ENCODE assay signal across 9 mouse cellular contexts in the genomic region with DNA sequence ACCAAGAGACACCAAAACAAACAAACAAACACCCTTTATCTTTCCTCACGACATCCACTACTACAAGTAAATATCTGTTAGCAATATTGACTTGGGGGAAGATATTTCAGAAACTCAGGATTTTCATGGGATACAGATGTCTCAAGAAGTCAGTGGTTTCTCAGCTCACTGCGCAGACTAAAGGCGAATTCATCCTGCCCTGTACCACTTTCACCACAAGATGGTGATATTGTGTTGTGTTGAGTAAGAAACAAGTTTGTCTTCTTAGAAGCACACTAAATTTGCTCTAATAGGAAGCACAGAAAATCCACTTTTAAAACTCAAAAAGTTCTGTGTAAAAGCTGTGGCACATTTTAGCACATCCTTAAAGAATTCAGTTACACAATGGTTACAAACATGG.
A peak's percentile ranks its signal among the peaks of the same experiment; 100 is the strongest.
DNase-seq lines count a peak whose midpoint lies in the region; ATAC-seq and TF ChIP-seq lines count a peak whose summit lies in the region.
"Had no signal": no experiment of that assay in that cellular context is flagged by ENCODE, and none has a peak within 500 bp of the region (broad histone marks: within the 10 kb centered on the region; RNA-seq: fewer than 3 reads in every experiment).

No protein-coding gene starts in this region.

- H3K9ac ChIP-seq in lung, embryonic 14.5 days, result no peak overlapping the region
- H3K9ac ChIP-seq in forebrain, postnatal 0 days, result no peak overlapping the region
- H3K9ac ChIP-seq: embryonic facial prominence, embryonic 13.5 days; liver, embryonic 15.5 days had no signal

- no peaks in the 10 kb centered on the region for H3K36me3 ChIP-seq in lung, embryonic 14.5 days (ENCODE audit: insufficient read depth)
- H3K36me3 ChIP-seq in forebrain, postnatal 0 days (ENCODE audit: insufficient read depth), result no peaks in the 10 kb centered on the region
- H3K36me3 ChIP-seq: embryonic facial prominence, embryonic 13.5 days; liver, embryonic 15.5 days had no signal

- H3K4me2 ChIP-seq in lung, embryonic 14.5 days, result no peak overlapping the region
- no peak overlapping the region for H3K4me2 ChIP-seq in forebrain, postnatal 0 days (ENCODE audit: low read depth)
- H3K4me2 ChIP-seq: embryonic facial prominence, embryonic 13.5 days; liver, embryonic 15.5 days had no signal

- no peaks in the 10 kb centered on the region for H3K9me3 ChIP-seq in lung, embryonic 14.5 days (ENCODE audit: low read depth, low read length)
- H3K9me3 ChIP-seq in forebrain, postnatal 0 days (ENCODE audit: low read length), result no peaks in the 10 kb centered on the region
- H3K9me3 ChIP-seq: embryonic facial prominence, embryonic 13.5 days; liver, embryonic 15.5 days had no signal

- WGBS in lung, embryonic 14.5 days, result 10% methylated on average over 3 of the region's 3 CpGs
- 14% methylated on average over 3 of the region's 3 CpGs for WGBS in forebrain, postnatal 0 days

- peak; percentile 75 for TF ChIP-seq CTCF in lung, embryonic 14.5 days (IDR thresholded peaks at IDR 0.05; ENCODE audit: low read depth)
- peak; percentile 89 for TF ChIP-seq CTCF in forebrain, postnatal 0 days (IDR thresholded peaks at IDR 0.05; ENCODE audit: low read depth)

- no peaks in the 10 kb centered on the region for H3K27me3 ChIP-seq in lung, embryonic 14.5 days (ENCODE audit: insufficient read depth, low read length)
- no peaks in the 10 kb centered on the region for H3K27me3 ChIP-seq in forebrain, postnatal 0 days (ENCODE audit: insufficient read depth, low read length)
- H3K27me3 ChIP-seq: liver, embryonic 15.5 days had no signal

- DNase-seq in lung, embryonic 14.5 days, result peak; percentile 82
- DNase-seq in lung, postnatal 25 days (ENCODE audit: low spot score), result no peak
- DNase-seq in cerebellum, adult 9-10 months, result peak; percentile 8
- peak; percentile 83 for DNase-seq in forebrain, postnatal 0 days
- peak; percentile 39 to 54 for DNase-seq in left cerebral cortex, adult 18-20 months (ENCODE audit: low spot score in 2 of 2)
- DNase-seq in right cerebral cortex, postnatal 14 days, result peak; percentile 26

- H3K4me1 ChIP-seq in lung, embryonic 14.5 days (ENCODE audit: insufficient read depth), result no peaks in the 10 kb centered on the region
- H3K4me1 ChIP-seq in forebrain, postnatal 0 days (ENCODE audit: insufficient read depth), result no peaks in the 10 kb centered on the region
- H3K4me1 ChIP-seq: embryonic facial prominence, embryonic 13.5 days; liver, embryonic 15.5 days had no signal

- no peak overlapping the region for H3K27ac ChIP-seq in lung, embryonic 14.5 days (ENCODE audit: low read depth)
- no peak overlapping the region for H3K27ac ChIP-seq in forebrain, postnatal 0 days (ENCODE audit: low read depth, low read length)
- H3K27ac ChIP-seq: embryonic facial prominence, embryonic 13.5 days; liver, embryonic 15.5 days had no signal

- H3K4me3 ChIP-seq in lung, embryonic 14.5 days (ENCODE audit: low read depth, low read length), result no peak overlapping the region
- H3K4me3 ChIP-seq in forebrain, postnatal 0 days (ENCODE audit: low read depth, low read length), result no peak overlapping the region
- H3K4me3 ChIP-seq: embryonic facial prominence, embryonic 13.5 days; liver, embryonic 15.5 days had no signal

- ATAC-seq in lung, embryonic 14.5 days (ENCODE audit: insufficient read depth), result no peak
- ATAC-seq in forebrain, postnatal 0 days, result peak; percentile 83
- no peak for ATAC-seq in monocyte, adult 5-6 weeks (replicated peaks; ENCODE audit: insufficient number of reproducible peaks, low FRiP score, low TSS enrichment, poor library complexity, severe bottlenecking)
